Mouse (Mus musculus): ENCODE data around the gene Ap5z1.

DNA sequence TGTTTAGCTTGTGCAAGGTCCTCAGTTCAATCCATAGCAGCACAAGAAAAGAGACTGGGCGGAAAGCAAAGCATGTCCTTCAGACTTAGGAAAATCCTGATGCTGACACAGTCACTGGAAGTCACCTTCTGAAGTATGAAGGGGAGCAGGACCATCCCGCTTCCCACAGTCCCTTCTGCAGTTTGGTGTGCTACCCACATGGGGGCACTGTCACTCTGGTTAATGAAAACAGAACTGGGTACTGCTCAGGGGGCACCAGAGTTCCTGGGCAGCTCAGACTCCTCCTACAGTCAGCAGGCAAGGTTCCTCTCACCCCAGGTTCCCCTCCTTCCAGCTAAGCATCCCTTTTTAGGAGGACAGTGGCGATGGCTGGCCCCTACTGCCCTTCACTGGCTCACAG is 35.2 kb downstream of the Ap5z1 start:
- TF ChIP-seq GATA1 (IDR thresholded peaks at IDR 0.05; ENCODE audit: borderline replicate concordance, low read length), result no peak
- no peak for TF ChIP-seq FLI1 (IDR thresholded peaks at IDR 0.05; ENCODE audit: low read length)
